Mouse (Mus musculus) cerebellum, adult 18-20 months (tissue): ENCODE data around the gene Crym.

Source experiments
- DNase-seq, 2 experiments: peaks; one replicate each; pipeline ENCODE4 v3.0.0; 2021

Gene Crym

GRCm38 (mm10) chr7:120158121-120158613 lies 43.7 kb downstream of the Crym start:
- DNase-seq, result no peak

- DNase-seq, result peak in 1 of 2 experiments; percentile 11
Measured at GRCm38 (mm10) chr7:120157575-120158061, 44.3 kb downstream of the Crym start.

GRCm38 (mm10) chr7:120156841-120157409 lies 45.0 kb downstream of the Crym start:
- DNase-seq, result no peak

GRCm38 (mm10) chr7:120150898-120151297 lies 51.0 kb downstream of the Crym start:
- DNase-seq, result no peak

GRCm38 (mm10) chr7:120150257-120150656 lies 51.7 kb downstream of the Crym start:
- DNase-seq, result no peak

- DNase-seq, result no peak
Measured at GRCm38 (mm10) chr7:120145191-120145590, 56.7 kb downstream of the Crym start, which contains the start of gene Zp2. Zp2 (minus strand) TSS chr7:120145291.

- DNase-seq, result no peak
Measured at GRCm38 (mm10) chr7:120142743-120143142, 59.2 kb downstream of the Crym start.
